Mouse (Mus musculus) heart, adult 8-10 months (tissue): ENCODE measurements around the gene Qdpr. TPM values are rescaled to one million over a fixed set of nuclear protein-coding genes. Genes with fewer than 3 reads are reported as not detected.
"Not testable (repeated sequence)": the region's sequence is repeated elsewhere in the genome, so short reads cannot be mapped to it uniquely, and the experiment has no call there.

Experiments used
- DNase-seq: peaks from one replicate; pipeline ENCODE4 v3.0.0; 2022; ENCODE audit warnings: low spot score
- total RNA-seq, 4 experiments: library from RNA; stranded (reverse); gene quantifications; 2 replicates each; pipeline ENCODE4 v1.2.4; 2022

Qdpr gene
- total RNA-seq, 4 experiments from 2014 or later: 82.6 to 94.5 (median 91.0) TPM

DNA sequence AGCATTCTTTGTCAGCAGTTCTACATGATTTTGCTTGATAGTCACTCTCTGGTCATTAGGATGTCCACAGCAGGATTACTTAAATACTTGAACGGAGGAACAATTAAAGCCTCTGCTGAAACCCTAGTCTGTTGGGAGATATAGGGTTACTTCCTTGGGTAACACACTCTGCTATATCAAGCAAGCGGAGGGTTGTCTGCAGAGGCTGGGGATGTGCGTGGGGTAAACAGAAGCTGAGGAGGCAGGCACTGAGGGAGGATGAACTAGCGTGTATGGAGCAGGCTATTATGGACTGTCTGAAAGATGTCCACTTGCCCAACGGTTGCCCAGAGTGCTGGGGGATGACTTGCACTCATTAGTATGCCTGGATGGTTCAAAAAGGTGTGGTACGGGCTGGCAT is 3.4 kb upstream of the Qdpr start, which contains the start of gene Clrn2:
Clrn2 (plus strand) TSS at position 301 of the 400 bp plus-strand sequence.
- no peak for DNase-seq

DNA sequence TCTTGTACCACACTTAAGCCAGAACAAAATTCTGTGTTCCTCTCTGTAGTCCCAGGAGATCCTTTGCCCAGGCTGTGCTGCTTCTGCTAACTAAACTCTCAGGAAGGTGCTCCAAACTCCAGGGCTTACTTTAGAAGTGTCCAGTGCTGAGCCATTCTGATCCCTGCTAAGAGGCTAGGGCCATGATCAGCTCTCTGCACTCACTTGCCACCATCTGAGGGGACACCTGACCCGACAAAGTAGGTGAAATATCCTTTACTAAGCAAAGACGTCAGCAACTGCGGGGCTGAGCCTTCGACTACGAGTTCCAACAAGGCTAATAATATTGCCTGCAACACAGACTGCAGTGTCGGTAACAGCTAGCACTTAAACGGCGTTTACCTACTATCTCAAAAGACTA is 830 bp downstream of the Qdpr start:
- no peak for DNase-seq

DNA sequence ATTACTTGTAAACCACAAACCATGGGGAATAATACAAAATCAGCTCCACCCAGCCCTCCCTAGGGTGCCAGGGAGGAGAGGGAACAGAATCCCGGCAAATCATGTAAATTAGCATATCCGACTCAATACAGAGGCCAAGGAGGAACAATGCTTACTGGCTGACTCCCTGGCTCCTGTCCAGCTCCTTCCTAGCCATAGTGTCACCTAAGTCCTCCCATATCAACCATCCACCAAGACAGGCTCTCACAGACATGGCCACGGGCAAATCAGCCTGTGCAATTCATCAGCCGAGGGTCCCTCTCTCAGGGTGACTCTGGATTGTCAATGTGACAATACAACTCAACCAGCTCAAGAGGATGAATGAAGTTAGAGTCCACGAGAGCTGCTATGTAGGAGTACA is 1.4 kb downstream of the Qdpr start:
- DNase-seq: no peak

DNA sequence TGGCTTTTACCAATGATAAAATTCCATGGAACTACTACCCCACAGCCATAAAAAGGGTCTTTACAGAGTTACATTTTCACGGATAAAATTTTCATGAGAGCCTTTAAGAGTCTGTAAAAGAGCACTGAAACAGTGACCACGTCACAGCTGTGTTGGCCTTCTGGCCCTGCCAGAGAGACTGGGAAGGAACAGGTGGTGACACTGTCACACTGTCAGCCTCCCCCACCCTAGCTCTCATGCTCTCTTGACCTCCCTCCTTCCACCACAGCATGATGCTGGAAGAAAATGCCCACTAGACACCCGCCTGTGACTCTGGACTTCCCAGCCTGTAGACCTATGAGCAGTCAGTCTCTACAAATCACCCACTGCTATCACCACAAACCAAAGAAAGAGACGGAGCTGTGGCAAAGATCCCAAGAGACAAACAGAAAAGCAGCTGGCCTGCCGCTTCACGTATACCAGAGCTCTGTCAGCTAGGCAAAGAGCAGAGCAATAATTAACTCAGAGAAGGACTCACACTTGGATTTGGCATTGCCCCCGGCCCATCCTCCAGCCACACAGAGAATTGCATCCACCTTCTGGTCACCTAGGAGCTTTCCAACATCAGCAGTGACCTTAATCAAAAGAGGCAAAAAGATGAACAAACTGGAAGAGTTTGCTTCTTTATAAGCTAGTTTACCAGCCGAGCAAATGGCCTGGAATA is 5.8 kb downstream of the Qdpr start:
- DNase-seq: no peak

DNA sequence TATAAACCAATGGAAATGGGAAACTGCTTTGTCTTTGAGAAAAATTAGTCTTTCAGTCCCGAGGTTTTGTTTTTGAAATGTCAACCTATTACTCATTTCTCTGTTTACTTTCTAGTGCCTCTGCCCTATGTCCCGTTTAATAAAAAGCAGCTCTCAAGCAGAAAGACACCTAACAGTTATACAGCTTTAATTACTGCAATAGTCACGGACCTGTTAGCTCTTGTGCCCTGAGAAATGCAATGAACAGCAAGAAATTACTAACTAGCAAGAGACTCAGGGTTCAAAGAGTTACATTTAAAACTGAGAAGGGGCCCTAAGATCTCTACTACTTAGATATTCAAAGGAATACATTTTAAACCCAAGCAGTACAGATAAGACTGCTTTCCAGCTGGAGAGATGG is 8.3 kb downstream of the Qdpr start:
- DNase-seq: no peak

DNA sequence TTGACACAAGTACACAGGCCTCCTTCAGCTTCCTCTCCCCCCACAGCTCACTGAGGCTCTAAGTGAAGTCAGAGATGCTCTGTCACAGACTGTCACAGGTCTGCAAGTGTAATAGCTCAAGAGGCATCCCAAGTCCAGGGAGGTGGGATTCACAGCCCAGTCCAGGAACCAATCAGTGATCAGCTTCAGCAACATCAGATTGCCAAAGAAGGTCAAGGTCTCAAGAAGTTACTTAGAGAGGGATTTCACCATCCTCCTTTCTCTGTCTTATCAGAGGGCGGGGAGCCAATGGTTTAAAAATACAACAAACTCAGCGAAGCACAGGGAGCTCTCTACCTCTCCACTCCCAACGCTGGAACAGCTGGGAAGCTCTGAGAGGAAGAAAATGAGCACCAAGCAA is 8.9 kb downstream of the Qdpr start:
- no peak for DNase-seq

DNA sequence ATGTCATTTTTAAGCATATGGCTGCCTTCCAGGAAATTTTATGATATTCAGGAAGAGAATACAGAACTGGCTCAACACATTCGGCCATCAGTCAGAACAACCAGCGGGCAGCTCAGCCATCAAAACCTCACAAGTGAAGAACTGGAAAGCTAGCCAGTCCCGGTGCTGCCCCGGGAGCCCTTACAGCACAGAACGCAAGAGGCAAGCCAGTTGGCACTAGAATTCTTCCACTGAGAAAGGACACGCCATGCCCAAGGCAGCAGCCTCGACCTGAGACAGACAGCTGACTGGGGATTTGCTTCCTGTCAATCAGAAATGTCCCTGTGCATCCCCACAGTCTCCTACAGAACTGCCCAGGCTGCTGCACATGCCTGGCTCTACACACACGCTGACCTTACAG is 11.7 kb downstream of the Qdpr start:
- DNase-seq: no peak

DNA sequence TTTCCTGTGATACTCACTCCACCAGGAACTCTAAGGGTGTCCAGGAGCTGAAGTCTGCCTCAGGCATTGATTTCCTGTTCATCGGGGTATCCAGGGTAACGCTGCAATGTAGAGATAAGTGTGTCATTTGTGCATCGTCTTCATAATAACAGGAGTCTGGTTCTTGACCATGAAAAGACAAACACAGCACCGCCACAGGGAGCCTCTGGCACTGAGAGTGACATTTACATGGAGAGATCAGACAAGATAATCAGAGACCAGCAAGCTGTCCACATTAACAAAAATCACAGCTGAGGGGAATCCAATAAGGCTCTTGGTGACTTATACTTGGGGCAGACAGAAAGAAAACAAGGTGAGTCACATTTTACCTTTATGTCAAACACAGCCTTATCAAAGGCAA is 12.2 kb downstream of the Qdpr start:
- no peak for DNase-seq

DNA sequence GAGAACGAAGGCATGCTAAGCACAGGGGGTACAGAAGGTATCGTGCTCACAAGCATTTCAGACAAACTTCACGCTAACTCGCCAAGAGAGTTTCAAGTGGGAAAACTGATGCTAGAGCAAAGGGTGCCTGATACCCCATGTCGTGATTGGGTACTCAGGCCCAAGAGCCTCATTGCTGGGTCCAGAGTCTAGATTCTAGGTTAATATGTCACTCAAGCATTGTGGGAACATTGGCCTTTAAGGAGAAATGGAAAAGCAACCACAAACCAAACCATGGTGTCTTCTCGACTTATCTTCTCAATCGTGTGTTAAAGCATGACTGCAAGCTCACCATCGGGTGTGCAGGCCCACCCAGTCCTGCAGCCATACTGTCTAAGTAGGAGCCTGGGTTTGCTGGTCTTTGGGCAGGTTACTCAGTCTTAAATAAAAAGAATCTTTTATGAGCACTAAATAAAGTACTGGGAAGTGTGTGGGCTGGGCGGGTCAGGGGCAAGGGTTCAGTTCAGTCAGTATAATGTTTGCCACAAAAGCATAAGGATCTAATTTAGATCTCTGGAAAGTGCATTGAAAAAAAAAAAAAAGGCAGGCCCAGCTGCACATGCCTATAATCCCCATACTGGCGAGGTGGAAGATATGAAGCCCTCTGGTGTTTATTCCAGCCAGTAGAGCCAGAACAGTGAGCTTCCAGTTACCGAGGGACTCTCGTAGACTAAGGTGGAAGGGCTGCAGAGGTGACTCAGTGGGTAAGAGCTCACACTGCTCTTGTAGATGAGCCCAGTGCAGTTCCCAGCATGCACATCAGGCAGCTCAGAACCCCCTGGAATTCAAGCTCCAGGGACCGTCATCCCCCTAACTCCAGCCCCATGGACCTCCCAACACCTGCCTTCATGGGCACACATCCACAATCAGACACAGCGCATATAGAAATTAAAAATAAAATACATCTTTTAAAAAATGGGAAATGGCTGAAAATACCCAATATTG is 13.8 kb downstream of the Qdpr start:
- no peak for DNase-seq

DNA sequence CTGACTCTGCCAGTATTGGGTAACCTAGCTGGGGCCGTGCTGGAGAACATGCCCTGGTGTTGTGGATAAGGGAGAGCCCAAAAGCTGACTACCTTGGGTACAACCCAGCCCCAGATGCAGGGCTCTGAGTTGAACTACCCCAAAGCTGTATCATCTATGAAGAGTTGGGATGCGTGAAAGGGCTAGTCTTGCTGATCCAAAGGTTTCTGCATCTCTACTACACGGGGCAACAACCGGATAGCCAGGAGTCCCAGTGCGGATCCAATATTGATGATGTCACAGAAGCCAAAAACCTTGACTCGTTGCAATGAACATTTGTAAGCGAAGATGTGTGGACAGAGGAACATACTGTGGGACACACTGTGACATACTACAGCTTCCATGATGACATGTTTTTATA is 22.1 kb downstream of the Qdpr start:
- no peak for DNase-seq

DNA sequence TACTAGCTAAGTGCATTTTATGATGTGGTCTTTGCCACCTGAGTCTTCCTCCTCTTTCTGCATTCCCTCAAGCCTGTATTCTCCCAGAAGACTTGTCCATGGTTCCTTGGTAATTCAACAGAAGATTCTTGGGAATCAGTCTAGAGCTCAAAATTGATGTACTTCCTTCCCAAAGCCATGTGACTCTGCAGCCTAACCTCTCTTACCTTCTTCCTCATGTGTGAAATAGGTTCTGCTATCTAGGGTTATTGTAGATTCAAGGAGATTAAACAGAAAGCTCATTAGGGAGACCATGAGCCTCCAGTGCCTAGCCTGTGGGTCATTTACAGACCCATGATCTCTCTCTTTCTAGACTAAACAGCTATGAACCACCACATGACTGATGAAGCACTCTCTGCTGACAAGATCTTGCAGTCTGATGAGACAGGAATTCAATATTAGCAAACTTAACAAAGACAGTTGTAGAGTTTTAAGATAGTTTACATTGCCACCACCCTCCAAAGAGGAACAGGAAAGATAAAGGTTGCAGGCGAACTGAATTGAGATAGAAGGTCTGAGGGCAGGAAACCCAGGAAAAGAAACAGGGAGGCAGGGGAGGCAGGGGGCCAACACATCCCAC is 23.5 kb downstream of the Qdpr start:
- DNase-seq: no peak

DNA sequence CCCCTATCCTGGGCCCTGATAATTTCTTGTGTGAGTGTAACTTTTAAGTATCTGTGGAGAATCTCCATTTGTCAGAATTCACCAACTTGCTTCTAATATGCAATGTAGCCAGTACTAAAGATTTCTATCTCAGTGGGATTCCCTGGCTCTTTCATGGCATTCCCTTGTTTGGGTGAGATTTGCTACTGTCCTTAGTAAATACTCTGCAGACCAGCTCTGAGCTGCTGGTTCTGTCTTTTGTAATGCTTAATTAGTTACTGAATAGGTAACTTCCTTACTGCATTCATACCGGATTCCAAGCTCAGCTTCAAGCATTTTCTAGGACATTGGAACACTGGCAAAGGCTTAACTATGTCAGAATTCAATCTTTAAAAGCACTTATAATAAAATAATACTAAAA is 24.3 kb downstream of the Qdpr start:
- DNase-seq: not testable (repeated sequence)

DNA sequence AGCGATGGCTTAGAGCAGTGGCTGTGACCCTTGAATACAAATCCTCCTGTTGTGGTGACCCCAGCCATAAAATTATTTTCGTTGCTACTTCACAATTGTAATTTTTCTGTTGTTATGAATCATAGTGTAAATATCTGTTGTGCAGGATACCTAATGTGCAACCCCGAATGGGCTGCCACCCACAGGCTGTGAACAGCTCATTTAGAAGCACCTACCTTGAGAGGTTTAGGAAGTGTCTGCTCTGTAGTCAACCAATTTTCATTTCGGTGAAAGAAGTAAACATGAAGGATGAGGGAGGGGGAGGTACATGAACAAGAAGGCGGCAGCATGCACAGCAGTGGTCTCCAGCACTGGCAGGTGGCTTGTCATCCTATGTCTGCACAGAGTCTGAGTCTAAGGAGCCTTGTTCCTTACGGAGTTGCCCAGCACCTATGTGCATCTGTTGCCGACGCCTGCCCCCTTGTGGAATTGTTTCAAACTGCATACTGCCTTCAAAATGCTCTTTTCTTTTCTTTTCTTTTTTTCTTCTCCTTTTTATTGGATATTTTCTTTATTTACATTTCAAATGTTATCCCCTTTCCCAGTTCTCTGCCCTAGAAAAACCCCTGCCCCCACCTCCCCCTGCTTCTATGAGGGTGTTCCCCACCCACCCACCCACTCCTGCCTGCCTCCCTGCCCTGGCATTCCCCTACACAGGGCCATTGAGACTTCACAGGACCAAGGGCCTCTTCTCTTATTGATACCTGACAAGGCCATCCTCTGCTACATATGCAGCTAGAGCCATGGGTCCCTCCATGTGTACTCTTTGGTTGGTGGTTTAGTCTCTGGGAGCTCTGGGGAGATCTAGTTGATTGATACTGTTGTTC is 25.8 kb downstream of the Qdpr start:
- DNase-seq: no peak

DNA sequence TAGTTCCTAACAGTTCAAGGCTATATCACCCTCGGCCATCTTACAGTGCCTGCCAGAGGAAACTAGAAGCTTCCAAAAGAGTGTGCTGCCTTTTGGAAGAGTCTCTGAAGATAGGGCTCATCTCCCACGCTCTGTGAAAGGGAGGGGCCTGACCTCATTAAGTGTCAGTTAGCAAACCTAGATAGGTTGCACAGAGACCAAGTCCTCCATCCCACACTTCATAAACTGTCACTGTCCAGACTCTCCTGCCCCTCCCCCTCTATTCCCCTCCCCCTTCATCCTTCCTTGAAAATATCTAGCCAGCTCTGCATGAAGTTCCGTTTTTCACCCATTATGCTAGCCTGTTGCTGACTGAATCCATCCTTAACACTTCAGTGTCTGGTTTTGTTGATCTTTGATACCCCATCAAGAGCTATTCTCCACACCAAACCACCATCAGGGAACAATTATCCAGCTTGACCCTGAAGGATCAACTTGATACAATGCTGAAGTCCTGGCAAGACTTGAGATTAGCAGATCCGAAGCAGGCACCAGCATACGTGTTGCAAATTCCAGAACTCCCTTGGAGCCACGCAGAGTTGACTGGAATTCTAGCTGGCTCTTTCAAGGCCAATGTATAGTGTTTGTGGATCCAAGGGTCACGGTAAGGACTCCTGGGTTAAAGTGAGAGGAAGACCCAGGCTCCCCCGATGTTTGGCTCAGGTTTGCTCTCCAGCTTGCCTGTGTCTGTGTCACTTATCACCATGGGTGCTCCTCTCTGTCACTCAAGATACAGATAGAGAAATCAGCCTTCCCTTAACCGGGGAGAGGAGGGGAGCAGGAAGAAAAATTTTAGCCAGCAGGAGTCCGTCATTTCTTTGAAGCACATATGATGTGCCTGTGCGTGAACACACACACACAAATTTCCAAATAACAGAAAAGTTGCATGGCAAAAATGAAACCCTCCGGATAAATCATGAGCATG is 27.9 kb downstream of the Qdpr start:
- no peak for DNase-seq

DNA sequence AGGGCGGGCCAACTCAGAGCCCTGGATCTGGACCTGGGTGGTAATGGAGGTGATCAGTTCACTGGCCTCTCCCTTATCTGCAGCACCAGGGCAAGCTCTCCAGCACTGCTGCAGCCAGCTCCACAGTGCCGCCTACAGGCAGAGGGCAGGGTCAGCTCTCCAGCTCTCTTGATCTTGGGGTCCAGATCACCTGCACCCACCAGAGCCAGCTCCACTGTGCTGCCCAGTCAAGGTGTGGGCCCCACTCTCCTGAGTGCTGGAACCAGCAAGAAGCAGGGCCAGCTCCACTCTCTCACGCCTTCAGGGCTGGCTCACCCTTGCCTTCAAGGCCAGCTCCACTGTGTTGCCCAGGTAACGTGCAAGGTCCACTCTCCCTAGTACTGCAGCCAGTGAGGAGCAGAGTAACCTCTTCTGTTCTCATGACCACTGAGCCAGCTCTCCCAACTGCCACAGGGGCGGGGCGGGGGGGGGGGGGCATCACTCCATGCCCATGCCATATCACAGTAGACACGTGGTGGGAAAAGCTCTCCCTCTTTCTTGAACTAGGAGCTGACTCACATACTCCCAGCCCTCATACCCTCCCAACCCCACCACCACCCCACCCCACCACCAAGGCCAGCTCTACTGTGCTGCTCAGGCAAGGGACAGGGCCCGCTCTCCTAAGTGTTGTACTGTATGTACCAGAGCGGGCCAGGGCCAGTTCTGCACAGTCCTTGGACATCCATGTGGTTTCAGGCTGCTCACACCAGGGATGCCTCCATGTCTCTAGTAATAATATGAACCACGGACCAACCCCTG is 30.0 kb downstream of the Qdpr start:
- no peak for DNase-seq

DNA sequence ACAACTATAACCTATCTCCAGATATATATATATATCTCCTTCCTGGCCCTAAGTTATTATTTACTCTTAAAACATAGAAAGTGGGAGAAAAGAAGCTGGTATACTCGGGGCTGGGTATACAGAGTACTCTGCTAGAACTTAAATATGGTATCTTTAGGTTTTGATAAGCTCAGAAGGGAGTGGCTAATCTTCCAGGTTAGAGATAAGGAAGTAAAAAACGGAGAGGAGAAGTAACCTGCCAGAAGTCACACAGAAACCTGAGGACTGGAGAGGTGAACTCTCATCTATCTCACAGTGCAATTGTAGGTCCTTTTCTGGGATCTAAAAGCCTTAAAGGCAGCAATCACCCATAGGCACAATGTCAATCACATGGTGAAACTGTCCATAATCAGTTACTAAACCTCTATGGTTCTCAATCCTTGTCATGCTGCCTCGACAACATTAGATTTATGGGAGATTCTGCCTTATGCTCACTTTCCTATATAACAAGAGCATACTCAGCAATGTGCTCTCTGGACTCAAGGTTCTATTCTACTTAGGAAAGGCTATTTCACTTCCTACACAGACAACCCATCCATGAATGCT is 32.1 kb downstream of the Qdpr start:
- no peak for DNase-seq

DNA sequence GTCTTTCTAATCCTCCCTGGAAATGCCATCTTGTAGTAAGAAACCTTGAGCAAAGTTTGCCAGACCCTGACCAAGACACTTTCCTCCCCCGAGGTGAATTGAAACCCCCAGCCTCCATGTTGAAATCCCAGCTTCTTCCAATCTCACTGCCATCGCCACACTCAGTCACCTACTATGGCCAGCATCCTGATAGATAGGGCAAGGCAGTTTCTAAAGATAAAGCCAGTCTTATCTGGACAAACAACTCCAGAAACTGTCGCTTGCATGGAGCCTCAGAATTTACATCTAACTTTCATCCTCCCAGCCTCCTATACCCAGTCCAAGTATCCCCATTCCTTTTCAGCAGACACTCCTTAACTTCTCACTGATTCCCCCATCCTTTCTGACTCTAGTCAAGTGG is 33.6 kb downstream of the Qdpr start:
- DNase-seq: no peak

DNA sequence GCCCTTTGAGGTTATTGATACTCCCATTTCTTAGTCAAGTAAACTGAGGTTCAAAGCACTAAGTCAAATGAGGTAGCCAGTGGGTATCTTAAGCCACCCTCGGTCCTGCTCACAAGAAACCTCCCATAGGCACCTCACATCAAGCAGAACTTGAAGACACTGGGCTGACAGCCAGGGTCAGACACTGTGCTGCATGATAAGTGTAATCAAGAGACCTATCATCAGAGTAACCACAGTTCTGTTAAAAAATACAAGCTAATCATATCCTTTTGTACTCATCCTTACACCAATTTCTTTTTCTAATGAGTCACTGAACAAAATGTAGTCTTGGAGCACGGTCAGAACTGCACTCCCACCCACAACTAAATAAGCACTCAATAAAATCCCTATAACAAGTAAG is 43.9 kb downstream of the Qdpr start:
- DNase-seq: no peak

DNA sequence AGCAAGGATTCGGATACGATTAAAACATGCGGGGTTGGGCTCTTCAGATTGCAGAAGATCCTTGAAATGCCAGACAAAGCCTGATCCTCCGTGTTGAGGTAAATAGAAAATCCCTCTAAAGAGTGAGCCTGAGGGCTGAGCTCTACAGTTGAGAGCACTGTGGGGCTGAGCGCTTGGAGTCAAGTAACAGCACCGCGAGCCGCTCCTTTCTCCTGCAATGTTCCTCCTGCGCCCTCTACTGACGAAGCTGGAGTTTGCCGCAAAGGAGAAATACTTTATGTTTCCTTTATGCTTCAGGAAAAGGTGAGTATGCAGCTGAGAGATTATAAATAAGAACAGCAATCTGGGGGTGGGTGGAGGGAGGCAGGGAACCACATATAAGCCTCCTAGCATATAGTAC is 47.4 kb downstream of the Qdpr start:
- DNase-seq: peak; percentile 48
